Mouse (Mus musculus) heart, embryonic 10.5 days (tissue): ENCODE measurements around the gene Syt8. TPM values are rescaled to one million over a fixed set of nuclear protein-coding genes. Genes with fewer than 3 reads are reported as not detected.

Source experiments
- DNase-seq: peaks from one replicate; pipeline ENCODE4 v3.0.0-alpha.2; 2017; ENCODE audit warnings: low spot score
- H3K27ac ChIP-seq: fragments of 300-500 bp; sonication (generic); 2 replicates; pipeline ENCODE4 v1.5.1; 2016; ENCODE audit warnings: mild to moderate bottlenecking
- H3K27me3 ChIP-seq: fragments of 300-500 bp; sonication (generic); 2 replicates; pipeline ENCODE4 v1.6.1; 2016; ENCODE audit warnings: mild to moderate bottlenecking; ENCODE audit not compliant: poor library complexity, insufficient read depth, severe bottlenecking
- H3K36me3 ChIP-seq: fragments of 300-500 bp; sonication (generic); 2 replicates; pipeline ENCODE4 v1.6.1; 2016; ENCODE audit warnings: mild to moderate bottlenecking, moderate library complexity
- H3K4me1 ChIP-seq: fragments of 300-500 bp; sonication (generic); 2 replicates; pipeline ENCODE4 v1.6.1; 2016; ENCODE audit warnings: mild to moderate bottlenecking
- H3K4me3 ChIP-seq: fragments of 300-500 bp; sonication (generic); 2 replicates; pipeline ENCODE4 v1.5.1; 2016; ENCODE audit warnings: mild to moderate bottlenecking, moderate library complexity
- H3K9me3 ChIP-seq: fragments of 300-500 bp; sonication (generic); 2 replicates; pipeline ENCODE4 v1.6.1; 2016; ENCODE audit warnings: mild to moderate bottlenecking, moderate library complexity
- WGBS: fragments of 180-500 bp; shearing (Covaris S2); methylation state at CpG from one replicate; pipeline ENCODE4 v1.1.7; 2016; 5-methylcytosine and 5-hydroxymethylcytosine counted together
- polyA plus RNA-seq: library from polyadenylated mRNA; unstranded; fragments of >200 nt; fragmentation: Nextera tagmentation; extraction: Ambion mirVana; gene quantifications from 2 replicates; pipeline ENCODE4 v1.2.1, GENCODE M21; 2016

Gene Syt8
- polyA plus RNA-seq, 1 experiment from 2014 or later, result 1.3 TPM

DNA sequence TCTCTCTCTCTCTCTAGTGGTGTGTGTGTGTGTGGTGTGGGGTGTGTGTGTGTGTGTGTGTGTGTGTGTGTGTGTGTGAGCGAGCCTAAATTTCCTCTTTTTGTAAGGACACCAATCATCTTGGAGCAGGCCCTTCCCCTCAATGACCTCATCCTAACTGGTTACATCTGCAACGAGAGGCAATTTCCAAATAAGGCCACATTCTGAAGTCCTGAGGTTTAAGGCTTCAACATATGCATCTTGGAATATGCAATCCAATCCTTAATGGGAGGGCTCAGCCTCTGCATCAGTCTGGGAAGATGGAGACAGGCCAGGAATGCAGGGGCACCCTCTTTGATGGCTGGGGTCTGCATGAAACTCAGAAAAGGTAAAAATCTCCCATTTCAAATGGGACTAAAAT, 23.4 kb downstream of the Syt8 start:
- WGBS, result 13% methylated on average over 2 of the region's 2 CpGs
- no peaks in the 10 kb centered on the region for H3K9me3 ChIP-seq
- H3K27ac ChIP-seq, result peak overlapping the region; percentile 92
- DNase-seq, result peak; percentile 85
- H3K27me3 ChIP-seq, result no peaks in the 10 kb centered on the region
- H3K4me3 ChIP-seq, result 0 out of 2 replicates have a peak overlapping the region, but pooled peaks have one; percentile 3
- H3K36me3 ChIP-seq, result no peaks in the 10 kb centered on the region
- peaks cover 95% of the 10 kb centered on the region for H3K4me1 ChIP-seq

DNA sequence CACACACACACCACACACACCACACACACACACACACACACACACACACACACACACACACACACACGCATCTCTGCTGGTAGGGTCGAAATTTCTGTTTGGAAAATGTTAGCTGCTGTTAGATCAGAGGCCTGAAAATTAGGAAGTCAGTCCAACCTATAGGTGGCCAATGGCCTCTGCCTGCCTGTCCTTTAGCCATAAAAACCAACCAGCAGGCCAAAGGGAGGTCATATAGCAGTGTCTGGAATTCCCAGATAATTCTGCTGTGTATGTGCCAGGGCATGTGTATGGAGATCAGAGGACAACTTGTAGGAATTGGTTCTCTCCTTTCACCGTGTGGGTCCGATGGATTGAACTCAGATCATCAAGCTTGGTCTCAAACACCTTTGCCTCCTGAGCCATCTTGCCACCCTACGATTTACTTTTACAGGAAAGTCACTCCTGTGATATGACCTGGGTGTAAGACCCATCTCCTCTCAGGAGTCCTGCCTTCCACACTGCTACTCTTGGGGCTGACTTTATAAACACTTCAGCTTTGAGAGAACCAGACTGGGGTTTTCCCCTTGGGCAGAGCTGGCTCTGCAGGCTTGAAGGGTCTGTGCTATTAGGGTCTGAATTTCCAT, 24.1 kb downstream of the Syt8 start:
- Histone ChIP-seq H3K4me3 (no peak overlapping the region), H3K27ac (peak overlapping the region; percentile 92), H3K4me1 (peaks cover 92% of the 10 kb centered on the region), H3K36me3 (no peaks in the 10 kb centered on the region), H3K27me3 (no peaks in the 10 kb centered on the region), H3K9me3 (no peaks in the 10 kb centered on the region)
- DNase-seq, result peak; percentile 71
- 50% methylated on average over 5 of the region's 5 CpGs for WGBS

GRCm38 (mm10) chr7:142459299-142459691, 24.6 kb downstream of the Syt8 start:
- H3K27me3 ChIP-seq, result no peaks in the 10 kb centered on the region
- H3K9me3 ChIP-seq, result no peaks in the 10 kb centered on the region
- no peaks in the 10 kb centered on the region for H3K36me3 ChIP-seq
- WGBS, result 3% methylated on average over 2 of the region's 2 CpGs
- no peak overlapping the region for H3K4me3 ChIP-seq
- H3K27ac ChIP-seq, result peak overlapping the region; percentile 92
- peak; percentile 89 for DNase-seq
- H3K4me1 ChIP-seq, result peaks cover 88% of the 10 kb centered on the region

DNA sequence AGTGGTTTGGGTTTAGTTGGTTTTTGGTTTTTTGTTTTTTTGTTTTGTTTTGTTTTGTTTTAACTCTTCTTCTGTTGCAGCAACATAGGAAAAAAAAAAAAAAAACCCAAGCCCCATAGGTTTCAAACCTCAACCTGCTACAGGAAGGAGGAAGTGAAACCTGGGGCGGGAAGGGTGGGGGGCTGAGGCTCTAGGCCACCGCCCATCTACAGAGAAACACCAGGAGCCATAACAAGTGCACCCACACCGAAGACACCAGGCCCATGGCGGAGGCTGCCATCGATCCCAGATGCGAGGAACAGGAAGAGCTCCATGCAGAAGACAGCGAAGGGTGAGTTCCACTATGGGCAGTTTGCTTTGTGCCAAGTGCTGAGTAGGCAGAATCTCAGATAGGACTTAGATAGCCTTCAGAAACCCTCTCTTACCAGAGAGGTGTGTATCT, 26.0 kb downstream of the Syt8 start, which contains the start of gene Lsp1:
Gene Lsp1, plus strand, starts transcription at position 174 of the 442 bp plus-strand sequence.
- H3K27ac ChIP-seq, result peak within 1 kb of the TSS; percentile 92
- H3K4me1 ChIP-seq, result peaks cover 75% of the 10 kb centered on the region
- no peaks in the 10 kb centered on the region for H3K9me3 ChIP-seq
- no peak within 1 kb of the TSS for H3K4me3 ChIP-seq
- H3K27me3 ChIP-seq, result no peaks in the 10 kb centered on the region
- DNase-seq, result peak; percentile 71
- WGBS, result 91% methylated on average over 7 of the region's 7 CpGs
- no peaks in the 10 kb centered on the region for H3K36me3 ChIP-seq

- no peaks in the 10 kb centered on the region for H3K9me3 ChIP-seq
- WGBS, result 86% methylated on average over 2 of the region's 2 CpGs
- peak overlapping the region; percentile 84 for H3K27ac ChIP-seq
- no peak for DNase-seq
- no peaks in the 10 kb centered on the region for H3K27me3 ChIP-seq
- peaks cover 67% of the 10 kb centered on the region for H3K4me1 ChIP-seq
- no peak overlapping the region for H3K4me3 ChIP-seq
- no peaks in the 10 kb centered on the region for H3K36me3 ChIP-seq
Measured at GRCm38 (mm10) chr7:142461446-142461845, 26.8 kb downstream of the Syt8 start.

DNA sequence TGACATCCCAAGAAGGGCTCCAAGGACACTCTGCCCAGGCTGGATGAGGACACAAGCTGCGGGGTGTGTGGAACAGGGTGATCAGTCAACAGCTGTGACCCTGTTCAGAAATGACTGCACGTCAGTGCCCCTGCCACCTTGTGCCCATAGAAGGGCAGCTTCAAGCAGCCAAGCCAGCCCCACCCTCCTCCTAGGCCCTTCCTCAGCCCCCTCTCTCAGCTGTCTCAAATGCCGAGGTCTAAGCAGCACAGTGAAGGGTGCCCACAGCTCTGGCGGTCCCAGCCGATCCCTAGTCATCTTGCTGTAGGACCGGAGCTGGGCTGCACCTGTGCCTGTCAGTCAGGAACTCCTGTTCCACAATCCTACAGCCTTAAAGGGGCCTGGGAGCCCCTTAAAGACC, 27.5 kb downstream of the Syt8 start:
- no peaks in the 10 kb centered on the region for H3K27me3 ChIP-seq
- H3K36me3 ChIP-seq, result no peaks in the 10 kb centered on the region
- H3K4me3 ChIP-seq, result no peak overlapping the region
- H3K9me3 ChIP-seq, result no peaks in the 10 kb centered on the region
- H3K27ac ChIP-seq, result peak overlapping the region; percentile 84
- DNase-seq, result peak; percentile 71
- 83% methylated on average over 6 of the region's 6 CpGs for WGBS
- H3K4me1 ChIP-seq, result peaks cover 59% of the 10 kb centered on the region

GRCm38 (mm10) chr7:142462594-142463078, 28.0 kb downstream of the Syt8 start:
- Histone ChIP-seq H3K36me3 (no peaks in the 10 kb centered on the region), H3K27me3 (no peaks in the 10 kb centered on the region), H3K9me3 (no peaks in the 10 kb centered on the region), H3K4me3 (no peak overlapping the region), H3K4me1 (peaks cover 55% of the 10 kb centered on the region), H3K27ac (peak overlapping the region; percentile 84)
- DNase-seq, result peak; percentile 71
- 69% methylated on average over 4 of the region's 4 CpGs for WGBS

- no peak for DNase-seq
- WGBS, result 69% methylated on average over 7 of the region's 7 CpGs
Measured at GRCm38 (mm10) chr7:142470171-142470691, 35.6 kb downstream of the Syt8 start.

DNA sequence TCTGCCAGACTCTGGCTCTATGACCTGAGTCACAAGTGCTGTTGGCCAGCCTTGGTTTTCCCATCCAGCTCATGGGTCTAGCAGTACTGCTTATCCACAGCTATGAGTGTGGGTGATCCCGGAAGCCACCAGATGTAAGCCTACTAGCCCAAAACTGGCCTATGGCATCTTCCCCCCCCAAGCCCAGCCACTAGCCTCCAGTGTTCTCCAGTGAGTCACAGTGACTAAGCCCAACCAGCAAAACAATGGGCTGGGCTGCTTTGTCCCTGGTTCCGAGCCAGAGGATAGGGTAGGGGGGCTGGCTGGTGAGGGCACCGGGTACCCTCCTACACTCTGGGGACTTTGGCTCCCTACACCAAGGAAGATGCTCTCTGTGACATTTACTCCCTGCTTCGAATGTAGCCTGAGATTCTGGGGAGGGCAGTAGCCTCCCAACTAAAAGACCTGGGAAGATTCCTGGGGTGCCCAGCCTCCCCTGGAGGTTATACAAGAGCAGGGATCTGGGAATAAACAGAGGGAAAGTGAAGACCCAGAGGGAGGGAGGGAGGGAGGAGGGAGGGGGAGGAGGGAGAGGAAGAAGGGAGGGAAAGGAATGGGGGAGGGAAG, 36.3 kb downstream of the Syt8 start:
- DNase-seq, result peak; percentile 89
- Histone ChIP-seq H3K4me1 (peaks cover 60% of the 10 kb centered on the region), H3K4me3 (no peak overlapping the region), H3K27ac (peak overlapping the region; percentile 99), H3K36me3 (no peaks in the 10 kb centered on the region), H3K27me3 (0 out of 2 replicates have a peak, but pooled peaks cover 4% of the 10 kb centered on the region), H3K9me3 (no peaks in the 10 kb centered on the region)
- WGBS, result 15% methylated on average over 4 of the region's 4 CpGs

More at GRCm38 (mm10) chr7:142470171-142470691, 35.6 kb downstream of the Syt8 start:
- H3K4me3 ChIP-seq, result no peak overlapping the region
- peaks cover 53% of the 10 kb centered on the region for H3K4me1 ChIP-seq
- H3K27ac ChIP-seq, result peak overlapping the region; percentile 99
- H3K36me3 ChIP-seq, result no peaks in the 10 kb centered on the region
- no peaks in the 10 kb centered on the region for H3K27me3 ChIP-seq
- no peaks in the 10 kb centered on the region for H3K9me3 ChIP-seq

DNA sequence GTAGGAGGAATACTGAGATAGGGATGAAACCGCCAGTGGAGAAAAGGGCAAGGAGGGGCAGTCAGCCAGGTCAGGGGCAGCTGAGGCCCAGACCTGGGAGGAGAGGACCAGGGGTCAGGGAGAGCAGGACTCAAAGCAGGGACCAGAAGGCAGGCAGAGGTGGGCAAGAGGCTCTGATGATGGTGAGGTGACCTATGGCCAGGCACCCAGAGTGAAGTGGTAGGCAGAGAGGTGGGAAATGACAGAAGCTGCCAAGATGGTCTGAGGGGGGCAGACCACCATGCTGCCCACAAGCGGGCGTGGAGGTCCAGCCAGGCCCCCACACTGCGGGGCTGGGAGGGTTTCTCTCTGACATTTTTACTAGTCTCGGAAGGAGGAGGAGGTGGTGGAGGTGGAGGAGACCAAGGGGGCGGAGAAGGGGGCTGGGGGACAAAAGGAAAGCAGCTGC, 36.8 kb downstream of the Syt8 start:
- H3K36me3 ChIP-seq, result no peaks in the 10 kb centered on the region
- 37% methylated on average over 6 of the region's 6 CpGs for WGBS
- no peaks in the 10 kb centered on the region for H3K9me3 ChIP-seq
- H3K4me1 ChIP-seq, result peaks cover 63% of the 10 kb centered on the region
- H3K4me3 ChIP-seq, result peak overlapping the region; percentile 19; the same call in 1 of the 2 replicates
- H3K27me3 ChIP-seq, result 0 out of 2 replicates have a peak, but pooled peaks cover 4% of the 10 kb centered on the region
- no peak for DNase-seq
- peak overlapping the region; percentile 99 for H3K27ac ChIP-seq

- 45% methylated on average over 15 of the region's 15 CpGs for WGBS
- Histone ChIP-seq H3K27ac (peak overlapping the region; percentile 99), H3K9me3 (no peaks in the 10 kb centered on the region), H3K27me3 (0 out of 2 replicates have a peak, but pooled peaks cover 4% of the 10 kb centered on the region), H3K4me3 (peak overlapping the region; percentile 19), H3K4me1 (peaks cover 69% of the 10 kb centered on the region), H3K36me3 (no peaks in the 10 kb centered on the region)
- DNase-seq, result no peak
Measured at GRCm38 (mm10) chr7:142471884-142472570, 37.4 kb downstream of the Syt8 start.

- peak overlapping the region; percentile 99 for H3K27ac ChIP-seq
- no peaks in the 10 kb centered on the region for H3K9me3 ChIP-seq
- 0 out of 2 replicates have a peak, but pooled peaks cover 4% of the 10 kb centered on the region for H3K27me3 ChIP-seq
- peaks cover 77% of the 10 kb centered on the region for H3K4me1 ChIP-seq
- no peaks in the 10 kb centered on the region for H3K36me3 ChIP-seq
- H3K4me3 ChIP-seq, result no peak overlapping the region
- WGBS, result 89% methylated on average over 4 of the region's 4 CpGs
- no peak for DNase-seq
Measured at GRCm38 (mm10) chr7:142472936-142473335, 38.3 kb downstream of the Syt8 start.
